Mouse (Mus musculus) left cerebral cortex, adult 2 months (tissue): Measurements from ENCODE around the gene Sln. TPM values are rescaled to one million over a fixed set of nuclear protein-coding genes. Genes with fewer than 3 reads are reported as not detected.
A peak's percentile ranks its signal among the peaks of the same experiment; 100 is the strongest.

Experiments
- DNase-seq, 2 experiments: peaks; one replicate each; pipeline ENCODE4 v3.0.0; 2021 to 2022; ENCODE audit warnings: low spot score in 2 of 2, mixed read lengths in 1 of 2; ENCODE audit errors: extremely low spot score in 1 of 2
- H3K27ac ChIP-seq: fragments of 200-600 bp; 2 replicates; pipeline ENCODE4 v1.8.1; 2022
- H3K4me3 ChIP-seq: fragments of 200-600 bp; 2 replicates; pipeline ENCODE4 v1.8.1; 2022
- CTCF ChIP-seq: fragments of 200-600 bp; IDR thresholded peaks from 2 replicates; pipeline ENCODE4 v1.8.1; 2022; ENCODE audit warnings: antibody characterized with exemption, mild to moderate bottlenecking, moderate library complexity
- intact Hi-C: fragments of 180-260 bp; cut with DNase I; formaldehyde crosslinking; loops from one replicate; pipeline ENCODE4 v1.15.1; 2025
- long read RNA-seq, 2 experiments: library from polyadenylated mRNA; stranded (forward); transcript quantifications; one replicate each; pipeline ENCODE4 v2.0.0; 2021; ENCODE audit warnings: borderline mapping rate in 2 of 2
- total RNA-seq, 2 experiments: library from RNA; stranded (reverse); gene quantifications; 2 replicates each; pipeline ENCODE4 v1.2.3; 2021

Sln gene
- not detected for total RNA-seq
- long read RNA-seq, experiment 1, partial matches to known transcripts, result 0 of 1 reads
- long read RNA-seq, experiment 1, other reads (novel, unspliced or antisense), result 0 of 1 reads
- long read RNA-seq, experiment 2, result 0 reads

DNA sequence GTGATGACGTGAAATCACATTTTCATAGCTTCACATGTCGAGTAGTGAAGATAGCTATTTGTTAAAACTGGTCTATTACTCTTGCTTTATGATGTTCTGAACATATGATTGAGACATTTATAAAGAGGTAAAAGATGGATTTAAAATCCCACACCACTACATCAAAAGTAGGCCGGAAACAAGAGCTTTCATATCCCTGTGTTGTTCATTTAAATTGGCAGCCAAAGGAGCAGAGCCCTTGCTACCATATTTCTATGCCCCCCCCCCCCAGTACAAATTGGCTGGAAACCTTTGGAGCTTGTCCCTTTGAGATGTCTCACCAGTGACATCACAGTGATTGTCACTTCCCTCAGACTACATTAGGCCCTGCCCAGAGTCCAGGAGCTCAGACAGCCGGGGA is at the start of gene Sln:
Sln (plus strand) TSS at position 301 of the 400 bp plus-strand sequence.
- no peak for DNase-seq
- Histone ChIP-seq H3K27ac (no peak within 1 kb of the TSS), H3K4me3 (no peak within 1 kb of the TSS)
- TF ChIP-seq CTCF, result no peak
- intact Hi-C loops, result no loop called here

- H3K27ac ChIP-seq, result no peak overlapping the region
- TF ChIP-seq CTCF, result no peak
- intact Hi-C loops, result no loop called here
- no peak for DNase-seq
- H3K4me3 ChIP-seq, result no peak overlapping the region
Measured at GRCm38 (mm10) chr9:53802921-53803320, 47.0 kb upstream of the Sln start.

DNA sequence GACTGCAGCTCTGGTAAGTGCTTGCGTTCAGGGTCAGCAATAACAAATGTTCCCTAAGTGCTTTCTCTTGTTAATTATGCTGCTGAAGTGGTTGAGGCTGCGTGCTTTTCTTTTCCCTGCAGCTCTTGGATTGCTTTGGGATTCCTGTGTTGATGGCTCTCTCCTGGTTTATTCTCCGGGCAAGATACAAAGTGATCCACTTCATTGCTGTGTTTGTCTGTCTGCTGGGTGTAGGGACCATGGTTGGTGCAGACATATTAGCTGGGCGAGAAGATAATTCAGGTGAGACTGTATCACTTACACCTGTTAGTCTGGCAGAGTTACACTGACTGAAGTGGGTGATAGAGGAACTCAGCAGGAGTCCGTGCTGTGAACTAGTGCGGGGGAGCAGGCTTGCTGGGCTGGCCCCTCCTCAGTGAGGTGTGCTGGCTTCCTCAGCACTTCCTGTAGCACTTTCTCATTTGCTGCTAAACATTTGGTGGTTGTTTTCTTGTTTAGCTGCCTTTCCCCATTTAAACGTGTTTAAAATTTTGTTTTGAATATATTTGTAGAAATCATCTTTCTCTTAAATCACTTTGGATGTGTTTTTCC is 43.4 kb upstream of the Sln start:
- Histone ChIP-seq H3K27ac (no peak overlapping the region), H3K4me3 (no peak overlapping the region)
- TF ChIP-seq CTCF, result no peak
- intact Hi-C loops, result no loop called here
- no peak for DNase-seq

GRCm38 (mm10) chr9:53813418-53813817 is 36.5 kb upstream of the Sln start:
- intact Hi-C loops, result no loop called here
- TF ChIP-seq CTCF, result no peak
- DNase-seq, result no peak
- Histone ChIP-seq H3K4me3 (no peak overlapping the region), H3K27ac (no peak overlapping the region)

DNA sequence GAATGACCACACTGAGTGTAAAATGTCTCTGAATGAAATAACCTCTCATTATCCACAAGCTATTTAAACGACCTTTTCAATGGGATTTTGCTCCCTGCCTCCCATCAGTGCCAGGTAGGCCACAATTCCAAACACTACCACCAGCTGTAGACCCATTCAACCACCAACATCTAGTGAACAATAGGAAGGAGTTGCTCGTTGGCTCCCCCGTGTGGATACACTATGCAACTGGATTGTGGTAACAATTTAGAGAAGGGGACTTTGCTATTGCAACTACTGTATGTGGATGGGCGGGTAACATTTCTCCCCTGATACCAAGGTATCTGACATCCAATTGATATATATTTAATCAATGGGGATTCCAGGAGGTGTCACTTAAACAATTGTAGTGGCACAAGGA is 31.2 kb upstream of the Sln start:
- intact Hi-C loops, result no loop called here

GRCm38 (mm10) chr9:53825318-53825717 is 24.6 kb upstream of the Sln start:
- DNase-seq, result no peak
- TF ChIP-seq CTCF, result peak; percentile 72
- intact Hi-C loops, result loop anchor here (5.0 to 10.0 kb wide), 2 partner anchors 47 to 289 kb away; no protein-coding TSS in a partner anchor
- H3K4me3 ChIP-seq, result no peak overlapping the region
- H3K27ac ChIP-seq, result no peak overlapping the region

More for the DNA sequence above, 31.2 kb upstream of the Sln start:
- H3K4me3 ChIP-seq, result no peak overlapping the region
- peak; percentile 89 for TF ChIP-seq CTCF
- peak; percentile 29 to 62 for DNase-seq
- no peak overlapping the region for H3K27ac ChIP-seq

- peak; percentile 54 for TF ChIP-seq CTCF
- peak overlapping the region; percentile 51 for H3K4me3 ChIP-seq
- intact Hi-C loops, result loop anchor here (2.0 to 10.0 kb wide), 3 partner anchors 43 to 286 kb away; no protein-coding TSS in a partner anchor
- peak overlapping the region; percentile 74 for H3K27ac ChIP-seq
- peak; percentile 32 to 60 for DNase-seq
Measured at GRCm38 (mm10) chr9:53829081-53829865, 20.7 kb upstream of the Sln start.

GRCm38 (mm10) chr9:53829866-53830209 is 20.1 kb upstream of the Sln start:
- Histone ChIP-seq H3K4me3 (peak overlapping the region; percentile 51), H3K27ac (peak overlapping the region; percentile 74)
- DNase-seq, result peak in 1 of 2 experiments; percentile 32
- intact Hi-C loops, result loop anchor here (2.0 to 10.0 kb wide), 3 partner anchors 42 to 285 kb away; no protein-coding TSS in a partner anchor
- no peak for TF ChIP-seq CTCF

DNA sequence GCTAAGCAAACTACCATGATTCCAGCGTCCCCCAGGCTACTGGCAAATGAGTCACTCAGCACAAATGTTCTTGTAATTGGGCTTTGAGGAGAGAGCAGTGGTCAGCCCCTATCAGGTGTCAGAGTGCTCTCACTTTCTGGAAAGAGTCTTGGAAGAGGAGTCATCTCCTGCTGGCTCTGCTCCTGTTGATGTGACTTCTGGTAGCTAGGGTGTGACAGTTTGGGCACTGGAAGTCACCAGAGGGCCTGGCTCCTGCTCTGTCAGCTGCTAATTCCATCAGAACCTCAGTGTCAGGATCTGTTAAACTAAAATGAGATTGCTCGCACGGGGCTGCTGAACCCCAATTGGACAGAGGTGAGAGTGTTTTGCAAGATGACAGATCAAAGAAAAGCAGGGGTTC is 14.9 kb upstream of the Sln start:
- DNase-seq, result no peak
- intact Hi-C loops, result no loop called here
- no peak for TF ChIP-seq CTCF
- H3K4me3 ChIP-seq, result no peak overlapping the region
- H3K27ac ChIP-seq, result no peak overlapping the region

DNA sequence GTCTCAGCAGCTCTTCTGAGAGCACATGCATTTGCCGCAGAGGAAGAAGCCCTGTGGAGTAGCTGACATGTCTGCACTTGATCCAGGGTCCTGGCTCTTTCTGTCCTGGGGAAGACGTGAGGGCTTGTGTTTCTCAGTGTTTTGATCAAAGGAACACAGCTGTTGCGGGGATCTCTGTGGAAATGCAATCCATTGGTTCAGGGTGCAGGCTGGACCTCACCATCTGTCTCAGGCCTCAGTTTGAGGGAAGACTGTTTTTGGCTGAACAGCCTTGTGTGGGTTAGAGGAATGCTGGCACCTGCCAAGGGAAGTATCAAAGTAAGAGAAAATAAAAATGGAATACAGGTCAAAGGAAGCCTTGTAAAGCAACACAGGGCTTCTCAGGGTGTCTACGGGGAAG is 14.0 kb upstream of the Sln start:
- no peak for DNase-seq
- Histone ChIP-seq H3K27ac (no peak overlapping the region), H3K4me3 (no peak overlapping the region)
- no peak for TF ChIP-seq CTCF
- intact Hi-C loops, result no loop called here

DNA sequence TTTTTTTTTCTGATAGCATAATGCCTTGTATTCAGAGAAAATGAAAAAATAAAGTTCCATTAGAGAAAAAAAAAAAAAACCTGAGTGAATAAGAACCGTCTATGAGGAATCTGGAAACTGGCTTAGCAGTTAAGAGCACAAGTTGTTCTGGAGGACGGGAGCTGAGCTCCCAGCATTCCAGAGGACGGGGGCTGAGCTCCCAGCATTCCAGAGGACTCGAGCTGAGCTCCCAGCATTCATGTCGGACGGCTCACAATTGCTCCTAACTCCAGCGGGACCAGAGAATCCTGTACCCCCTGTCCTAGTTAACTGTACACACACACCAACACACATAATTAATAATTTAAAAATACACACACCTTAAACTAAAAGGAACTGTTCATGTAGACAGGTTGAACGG is 11.1 kb upstream of the Sln start:
- Histone ChIP-seq H3K27ac (no peak overlapping the region), H3K4me3 (no peak overlapping the region)
- no peak for DNase-seq
- intact Hi-C loops, result no loop called here
- no peak for TF ChIP-seq CTCF

DNA sequence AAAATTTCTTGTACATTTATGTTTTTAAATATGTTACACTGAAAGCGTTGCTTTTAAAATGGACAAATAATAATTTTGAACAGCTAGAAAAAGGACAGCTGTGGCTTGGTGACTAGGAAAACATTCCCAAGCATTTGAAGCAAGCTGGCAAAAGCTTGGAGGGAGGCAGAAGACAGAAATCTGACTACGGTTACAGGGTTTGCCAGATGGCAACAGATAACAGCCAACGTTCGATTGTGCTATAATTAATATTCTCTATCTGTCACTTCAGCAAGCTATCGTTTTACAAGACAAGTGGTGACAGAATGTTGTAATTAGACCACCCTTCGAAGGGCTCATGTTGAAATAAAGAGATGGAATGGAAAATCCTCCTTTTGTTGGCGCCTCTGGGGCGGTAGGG is 1.4 kb upstream of the Sln start:
- Histone ChIP-seq H3K4me3 (no peak overlapping the region), H3K27ac (no peak overlapping the region)
- DNase-seq, result no peak
- intact Hi-C loops, result no loop called here
- no peak for TF ChIP-seq CTCF

DNA sequence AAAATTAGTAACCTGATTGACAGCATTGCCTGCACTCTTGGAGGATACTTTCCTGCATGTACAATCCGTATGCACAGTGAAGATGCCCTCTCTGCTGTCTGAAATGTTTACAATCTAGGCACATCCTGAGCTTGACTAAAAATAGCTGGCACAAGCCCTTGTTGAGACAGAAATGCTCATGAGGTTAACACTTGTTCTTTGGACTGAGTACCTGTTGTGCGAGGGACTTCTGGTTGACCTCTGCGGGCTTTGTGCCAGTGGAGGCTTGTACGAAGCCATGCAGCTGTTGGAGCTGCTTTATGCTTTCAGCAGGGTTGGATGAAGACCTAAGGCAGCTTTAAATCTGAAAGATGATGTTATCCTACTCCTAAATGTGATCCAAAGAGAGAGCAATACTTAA is 2.2 kb downstream of the Sln start:
- Histone ChIP-seq H3K27ac (no peak overlapping the region), H3K4me3 (no peak overlapping the region)
- no peak for DNase-seq
- intact Hi-C loops, result no loop called here
- no peak for TF ChIP-seq CTCF
